Mouse (Mus musculus): ENCODE measurements around the gene Gdi1. TPM values are rescaled to one million over a fixed set of nuclear protein-coding genes. Genes with fewer than 3 reads are reported as not detected.
"Not testable (repeated sequence)": the region's sequence is repeated elsewhere in the genome, so short reads cannot be mapped to it uniquely, and the experiment has no call there.

The Gdi1 gene
- polyA plus RNA-seq, 1 experiment from 2014 or later: 943 TPM

DNA sequence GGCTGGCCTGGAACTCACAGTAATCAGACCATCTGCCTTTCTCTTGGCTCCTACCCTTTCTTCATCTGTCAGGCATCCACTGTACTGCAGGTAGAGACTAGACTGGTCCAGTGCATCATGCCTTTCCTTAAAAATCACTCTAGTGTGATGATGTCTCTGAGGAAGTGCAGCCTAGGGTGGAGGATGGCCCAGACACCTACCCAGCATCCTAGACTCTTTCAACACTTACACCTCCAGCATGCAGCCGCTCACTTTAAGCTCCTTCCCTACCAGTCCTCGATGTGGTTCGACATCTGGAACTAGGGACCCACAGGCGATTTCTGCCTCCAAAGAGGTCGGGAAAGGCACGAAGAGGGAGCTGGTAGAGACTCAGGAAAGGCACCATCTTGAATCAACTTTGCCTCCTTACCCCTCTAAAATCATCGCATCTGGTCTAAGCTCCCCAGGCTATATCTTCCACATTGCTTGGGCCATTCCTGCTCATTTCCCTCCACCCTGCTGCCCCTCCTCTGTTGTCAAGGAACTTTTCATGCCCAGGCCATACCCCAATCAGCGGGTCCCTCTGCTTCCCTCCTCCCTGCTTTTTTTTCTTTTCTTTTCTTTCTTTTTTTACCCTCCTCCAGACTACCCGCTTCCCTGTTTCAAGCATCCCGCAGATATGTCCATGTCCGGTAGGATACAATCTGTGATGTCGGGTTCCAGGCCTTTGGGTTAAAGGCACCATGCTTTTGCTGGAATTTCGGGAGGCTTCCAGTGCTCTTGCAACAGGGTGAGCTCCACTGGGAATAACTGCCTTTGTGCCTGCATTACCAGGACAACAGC is 48.1 kb downstream of the Gdi1 start:
- 34% methylated on average over 13 of the region's 13 CpGs for WGBS
- Histone ChIP-seq H3K27me3 (no peaks in the 10 kb centered on the region), H3K27ac (replicated peaks) (peak overlapping the region; percentile 76)

GRCm38 (mm10) chrX:74353467-74353770 is 48.6 kb downstream of the Gdi1 start, which contains the start of gene Lage3:
Gene Lage3, minus strand, starts transcription at chrX:74353618.
- WGBS: 38% methylated on average over 5 of the region's 22 CpGs
- H3K27me3 ChIP-seq: no peaks in the 10 kb centered on the region
- peak within 1 kb of the TSS; percentile 74 for H3K9ac ChIP-seq
- ATAC-seq (ENCODE audit: low read depth): peak; percentile 91
- peaks cover 6% of the 10 kb centered on the region; the same call in 1 of the 2 replicates for H3K4me1 ChIP-seq (replicated peaks)
- no peaks in the 10 kb centered on the region for H3K36me3 ChIP-seq
- peak within 1 kb of the TSS; percentile 46 for H3K4me3 ChIP-seq
- H3K4me2 ChIP-seq: peak within 1 kb of the TSS; percentile 61
- peak within 1 kb of the TSS; percentile 76 for H3K27ac ChIP-seq (replicated peaks)
- H3K9me3 ChIP-seq: no peaks in the 10 kb centered on the region

More for the DNA sequence above, 48.1 kb downstream of the Gdi1 start:
- peaks cover 6% of the 10 kb centered on the region; the same call in 1 of the 2 replicates for H3K4me1 ChIP-seq (replicated peaks)
- H3K4me3 ChIP-seq: peak overlapping the region; percentile 46
- H3K9me3 ChIP-seq: no peaks in the 10 kb centered on the region
- peak overlapping the region; percentile 61 for H3K4me2 ChIP-seq
- no peaks in the 10 kb centered on the region for H3K36me3 ChIP-seq
- peak; percentile 62 for ATAC-seq (ENCODE audit: low read depth)
- peak overlapping the region; percentile 74 for H3K9ac ChIP-seq

DNA sequence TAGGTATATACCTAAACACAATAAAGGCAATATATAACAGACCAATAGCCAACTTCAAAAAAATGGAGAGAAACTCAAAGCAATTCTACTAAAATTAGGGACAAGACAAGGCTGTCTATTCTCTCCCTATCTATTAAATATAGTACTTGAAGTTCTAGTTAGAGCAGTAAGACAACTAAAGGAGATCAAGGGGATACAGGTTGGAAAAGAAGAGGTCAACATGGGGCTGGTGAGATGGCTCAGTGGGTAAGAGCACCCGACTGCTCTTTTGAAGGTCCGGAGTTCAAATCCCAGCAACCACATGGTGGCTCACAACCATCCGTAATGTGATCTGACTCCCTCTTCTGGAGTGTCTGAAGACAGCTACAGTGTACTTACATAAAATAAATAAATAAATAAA is 52.3 kb downstream of the Gdi1 start:
- H3K36me3 ChIP-seq; H3K4me1 ChIP-seq (replicated peaks); H3K9ac ChIP-seq; H3K27me3 ChIP-seq; H3K27ac ChIP-seq (replicated peaks); H3K4me3 ChIP-seq; ATAC-seq (ENCODE audit: low read depth); H3K4me2 ChIP-seq; H3K9me3 ChIP-seq: not testable (repeated sequence)
- 82% methylated on average over 3 of the region's 3 CpGs for WGBS

DNA sequence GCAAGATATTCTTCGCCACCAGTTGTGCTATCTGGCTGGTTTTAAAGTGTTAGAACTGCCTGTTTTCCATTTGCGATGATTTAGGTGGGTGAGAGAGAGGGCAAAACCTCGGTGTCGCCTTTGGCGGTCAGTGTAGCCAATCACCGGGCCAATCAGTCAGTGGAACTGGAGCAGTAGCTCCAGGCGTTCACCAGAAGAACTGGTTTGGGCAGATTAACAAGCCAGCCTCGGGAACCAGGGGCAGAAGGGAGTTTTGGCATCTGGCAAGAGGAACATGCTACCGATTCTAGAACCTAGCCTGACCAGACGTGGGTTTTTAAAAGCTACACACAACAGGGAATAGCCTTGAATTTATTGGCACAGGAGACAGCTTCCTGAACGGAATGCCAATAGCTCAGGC is 54.4 kb downstream of the Gdi1 start:
- WGBS: 54% methylated on average over 11 of the region's 11 CpGs
- Histone ChIP-seq H3K9me3 (no peaks in the 10 kb centered on the region), H3K36me3 (no peaks in the 10 kb centered on the region), H3K4me1 (replicated peaks) (no peaks in the 10 kb centered on the region), H3K4me3 (no peak overlapping the region), H3K27ac (replicated peaks) (no peak overlapping the region), H3K9ac (no peak overlapping the region), H3K4me2 (no peak overlapping the region), H3K27me3 (no peaks in the 10 kb centered on the region)
- no peak for ATAC-seq (ENCODE audit: low read depth)

Small RNA genes lying within 50 kb of the gene (microRNA-seq; reads per million reads assigned to microRNA genes)
- not detected for gene Mir7091
- gene Mir7092: not detected

Other genes with a start within 250 kb of the Gdi1 start
- gene Opn1mw, start 177.5 kb upstream of the Gdi1 start, polyA plus RNA-seq (2015; fragmentation: Nextera tagmentation; extraction: Ambion mirVana): not detected in 2 replicates
- gene Mecp2, start 169.6 kb upstream of the Gdi1 start, polyA plus RNA-seq (2015; fragmentation: Nextera tagmentation; extraction: Ambion mirVana): 12.9 and 15.4 TPM in 2 replicates
- gene Tex28, start 137.2 kb upstream of the Gdi1 start, polyA plus RNA-seq (2015; fragmentation: Nextera tagmentation; extraction: Ambion mirVana): not detected in 2 replicates
- gene Tktl1, start 127.7 kb upstream of the Gdi1 start, polyA plus RNA-seq (2015; fragmentation: Nextera tagmentation; extraction: Ambion mirVana): 0.07 TPM in 1 of 2 replicates, not detected in the other
- 90.3 and 102 TPM in 2 replicates for gene Flna, start 55.2 kb upstream of the Gdi1 start, polyA plus RNA-seq (2015; fragmentation: Nextera tagmentation; extraction: Ambion mirVana)
- 16.3 and 16.6 TPM in 2 replicates for gene Emd, start 50.3 kb upstream of the Gdi1 start, polyA plus RNA-seq (2015; fragmentation: Nextera tagmentation; extraction: Ambion mirVana)
- gene Rpl10, start 34.2 kb upstream of the Gdi1 start, polyA plus RNA-seq (2015; fragmentation: Nextera tagmentation; extraction: Ambion mirVana): 582 and 609 TPM in 2 replicates
- gene Taz, start 23.1 kb upstream of the Gdi1 start, polyA plus RNA-seq (2015; fragmentation: Nextera tagmentation; extraction: Ambion mirVana): 80.2 and 86.0 TPM in 2 replicates
- gene Dnase1l1, start 22.7 kb upstream of the Gdi1 start, polyA plus RNA-seq (2015; fragmentation: Nextera tagmentation; extraction: Ambion mirVana): 3.4 and 4.5 TPM in 2 replicates
- 215 and 225 TPM in 2 replicates for gene Atp6ap1, start 7.9 kb upstream of the Gdi1 start, polyA plus RNA-seq (2015; fragmentation: Nextera tagmentation; extraction: Ambion mirVana)
- gene Fam50a, start 8.0 kb downstream of the Gdi1 start, polyA plus RNA-seq (2015; fragmentation: Nextera tagmentation; extraction: Ambion mirVana): 54.7 and 59.9 TPM in 2 replicates
- 48.2 and 48.3 TPM in 2 replicates for gene Plxna3, start 24.1 kb downstream of the Gdi1 start, polyA plus RNA-seq (2015; fragmentation: Nextera tagmentation; extraction: Ambion mirVana)
- 70.6 and 80.4 TPM in 2 replicates for gene Lage3, start 48.6 kb downstream of the Gdi1 start, polyA plus RNA-seq (2015; fragmentation: Nextera tagmentation; extraction: Ambion mirVana)
- gene Ubl4a, start 68.2 kb downstream of the Gdi1 start, polyA plus RNA-seq (2015; fragmentation: Nextera tagmentation; extraction: Ambion mirVana): 63.6 and 66.3 TPM in 2 replicates
- 6.8 and 8.4 TPM in 2 replicates for gene Slc10a3, start 68.4 kb downstream of the Gdi1 start, polyA plus RNA-seq (2015; fragmentation: Nextera tagmentation; extraction: Ambion mirVana)
- 32.0 and 34.4 TPM in 2 replicates for gene Fam3a, start 88.3 kb downstream of the Gdi1 start, polyA plus RNA-seq (2015; fragmentation: Nextera tagmentation; extraction: Ambion mirVana)
- 16.7 and 16.8 TPM in 2 replicates for gene Ikbkg, start 88.3 kb downstream of the Gdi1 start, polyA plus RNA-seq (2015; fragmentation: Nextera tagmentation; extraction: Ambion mirVana)
- 53.6 and 54.0 TPM in 2 replicates for gene G6pdx, start 124.2 kb downstream of the Gdi1 start, polyA plus RNA-seq (2015; fragmentation: Nextera tagmentation; extraction: Ambion mirVana)
- 0.52 TPM in 1 of 2 replicates, not detected in the other for gene Gm6880, start 176.4 kb downstream of the Gdi1 start, polyA plus RNA-seq (2015; fragmentation: Nextera tagmentation; extraction: Ambion mirVana)